Mouse (Mus musculus) liver, embryonic 16.5 days (tissue): ENCODE measurements around the gene Otos. TPM values are rescaled to one million over a fixed set of nuclear protein-coding genes. Genes with fewer than 3 reads are reported as not detected.

Experiments used
- ATAC-seq: fragments of 200-750 bp; cut with Nextera tagmentation; 2 replicates; pipeline ENCODE4 v1.8.0; 2017; ENCODE audit warnings: low read depth, mild to moderate bottlenecking, moderate number of reproducible peaks, moderate library complexity
- H3K27ac ChIP-seq: fragments of 300-500 bp; sonication (generic); 2 replicates; pipeline ENCODE4 v1.5.1; 2014; ENCODE audit warnings: mild to moderate bottlenecking, low read length
- H3K27me3 ChIP-seq: fragments of 300-500 bp; sonication (generic); 2 replicates; pipeline ENCODE4 v1.6.1; 2014; ENCODE audit warnings: low read depth, low read length, mixed read lengths; ENCODE audit not compliant: control insufficient read depth, insufficient read depth
- H3K36me3 ChIP-seq: fragments of 300-500 bp; sonication (generic); 2 replicates; pipeline ENCODE4 v1.6.1; 2014; ENCODE audit warnings: mild to moderate bottlenecking; ENCODE audit not compliant: control insufficient read depth, insufficient read depth
- H3K4me1 ChIP-seq: fragments of 300-500 bp; sonication (generic); 2 replicates; pipeline ENCODE4 v1.6.1; 2014; ENCODE audit warnings: low read depth, low read length, mixed read lengths; ENCODE audit not compliant: control insufficient read depth
- H3K4me2 ChIP-seq: fragments of 300-500 bp; sonication (generic); 2 replicates; pipeline ENCODE4 v1.6.1; 2014; ENCODE audit warnings: low read depth, low read length, mixed read lengths
- H3K4me3 ChIP-seq: fragments of 300-500 bp; sonication (generic); 2 replicates; pipeline ENCODE4 v1.5.1; 2014; ENCODE audit warnings: low read depth, mild to moderate bottlenecking, low read length
- H3K9ac ChIP-seq: fragments of 300-500 bp; sonication (generic); 2 replicates; pipeline ENCODE4 v1.6.1; 2014; ENCODE audit warnings: low read depth, low read length
- H3K9me3 ChIP-seq: fragments of 300-500 bp; sonication (generic); replicated peaks from 2 replicates; pipeline ENCODE4 v1.6.1; 2016; ENCODE audit warnings: low read length; ENCODE audit not compliant: control insufficient read depth
- WGBS: fragments of 180-500 bp; shearing (Covaris S2); extraction: QIAGEN DNeasy Blood & Tissue Kit; methylation state at CpG from one replicate; pipeline ENCODE4 v1.1.7; 2014; ENCODE audit not compliant: insufficient replicate concordance; 5-methylcytosine and 5-hydroxymethylcytosine counted together
- polyA plus RNA-seq: library from polyadenylated mRNA; unstranded; fragments of >200 nt; fragmentation: Nextera tagmentation; extraction: Ambion mirVana; gene quantifications from 2 replicates; pipeline ENCODE4 v1.2.1, GENCODE M21; 2015

Gene Otos
- 0.06 TPM in 1 of 2 replicates, not detected in the other for polyA plus RNA-seq

GRCm38 (mm10) chr1:92648673-92649072 lies at the start of gene Otos:
TSS of gene Otos (minus strand) at chr1:92648841.
- no peak within 1 kb of the TSS for H3K9ac ChIP-seq
- ATAC-seq: no peak
- no peak within 1 kb of the TSS for H3K4me3 ChIP-seq
- no peaks in the 10 kb centered on the region for H3K36me3 ChIP-seq
- H3K27me3 ChIP-seq: no peaks in the 10 kb centered on the region
- peaks cover 3% of the 10 kb centered on the region for H3K4me1 ChIP-seq
- 19% methylated on average over 8 of the region's 8 CpGs for WGBS
- no peak within 1 kb of the TSS for H3K27ac ChIP-seq
- peak within 1 kb of the TSS; percentile 41 for H3K4me2 ChIP-seq
- H3K9me3 ChIP-seq: no peaks in the 10 kb centered on the region

GRCm38 (mm10) chr1:92696848-92697247 lies 48.2 kb upstream of the Otos start:
- no peak overlapping the region for H3K4me3 ChIP-seq
- no peak overlapping the region for H3K9ac ChIP-seq
- H3K27ac ChIP-seq: no peak overlapping the region
- H3K4me2 ChIP-seq: no peak overlapping the region
- WGBS: 24% methylated on average over 4 of the region's 4 CpGs
- no peak for ATAC-seq
- H3K4me1 ChIP-seq: no peaks in the 10 kb centered on the region
- H3K9me3 ChIP-seq: no peaks in the 10 kb centered on the region
- no peaks in the 10 kb centered on the region for H3K27me3 ChIP-seq
- no peaks in the 10 kb centered on the region for H3K36me3 ChIP-seq

- Histone ChIP-seq H3K27ac (no peak overlapping the region), H3K9ac (no peak overlapping the region), H3K36me3 (no peaks in the 10 kb centered on the region), H3K4me3 (no peak overlapping the region), H3K4me2 (no peak overlapping the region), H3K27me3 (no peaks in the 10 kb centered on the region), H3K9me3 (no peaks in the 10 kb centered on the region), H3K4me1 (no peaks in the 10 kb centered on the region)
- no peak for ATAC-seq
- WGBS: 67% methylated on average over 5 of the region's 5 CpGs
These were observed 47.1 kb upstream of the Otos start for GRCm38 (mm10) chr1:92695751-92696150.

GRCm38 (mm10) chr1:92691166-92691844 lies 42.7 kb upstream of the Otos start:
- Histone ChIP-seq H3K36me3 (no peaks in the 10 kb centered on the region), H3K4me1 (no peaks in the 10 kb centered on the region), H3K27me3 (no peaks in the 10 kb centered on the region), H3K4me3 (no peak overlapping the region), H3K9me3 (no peaks in the 10 kb centered on the region), H3K9ac (no peak overlapping the region), H3K4me2 (no peak overlapping the region), H3K27ac (no peak overlapping the region)
- 49% methylated on average over 3 of the region's 3 CpGs for WGBS
- no peak for ATAC-seq

GRCm38 (mm10) chr1:92686994-92687393 lies 38.4 kb upstream of the Otos start:
- H3K4me1 ChIP-seq: no peaks in the 10 kb centered on the region
- H3K27me3 ChIP-seq: no peaks in the 10 kb centered on the region
- WGBS: 55% methylated on average over 8 of the region's 8 CpGs
- H3K4me3 ChIP-seq: no peak overlapping the region
- no peak overlapping the region for H3K4me2 ChIP-seq
- no peak overlapping the region for H3K9ac ChIP-seq
- no peaks in the 10 kb centered on the region for H3K9me3 ChIP-seq
- no peaks in the 10 kb centered on the region for H3K36me3 ChIP-seq
- ATAC-seq: no peak
- H3K27ac ChIP-seq: no peak overlapping the region

- H3K4me2 ChIP-seq: no peak overlapping the region
- WGBS: 65% methylated on average over 8 of the region's 8 CpGs
These were observed 34.5 kb upstream of the Otos start for GRCm38 (mm10) chr1:92683151-92683550.

GRCm38 (mm10) chr1:92680668-92681603 lies 32.3 kb upstream of the Otos start:
- 50% methylated on average over 16 of the region's 16 CpGs for WGBS
- no peak for ATAC-seq

More at GRCm38 (mm10) chr1:92683151-92683550, 34.5 kb upstream of the Otos start:
- Histone ChIP-seq H3K4me3 (no peak overlapping the region), H3K4me1 (no peaks in the 10 kb centered on the region), H3K9ac (no peak overlapping the region), H3K27me3 (no peaks in the 10 kb centered on the region), H3K27ac (no peak overlapping the region), H3K36me3 (no peaks in the 10 kb centered on the region), H3K9me3 (no peaks in the 10 kb centered on the region)
- no peak for ATAC-seq

GRCm38 (mm10) chr1:92678757-92679156 lies 30.1 kb upstream of the Otos start:
- Histone ChIP-seq H3K4me2 (no peak overlapping the region), H3K36me3 (no peaks in the 10 kb centered on the region), H3K4me1 (no peaks in the 10 kb centered on the region), H3K9me3 (no peaks in the 10 kb centered on the region), H3K4me3 (no peak overlapping the region), H3K27ac (no peak overlapping the region), H3K27me3 (no peaks in the 10 kb centered on the region), H3K9ac (no peak overlapping the region)
- 40% methylated on average over 5 of the region's 5 CpGs for WGBS
- ATAC-seq: no peak

More at GRCm38 (mm10) chr1:92680668-92681603, 32.3 kb upstream of the Otos start:
- no peak overlapping the region for H3K9ac ChIP-seq
- no peak overlapping the region for H3K4me3 ChIP-seq
- no peak overlapping the region for H3K4me2 ChIP-seq
- no peak overlapping the region for H3K27ac ChIP-seq
- no peaks in the 10 kb centered on the region for H3K4me1 ChIP-seq
- no peaks in the 10 kb centered on the region for H3K9me3 ChIP-seq
- no peaks in the 10 kb centered on the region for H3K27me3 ChIP-seq
- H3K36me3 ChIP-seq: no peaks in the 10 kb centered on the region

GRCm38 (mm10) chr1:92676676-92676975 lies 28.0 kb upstream of the Otos start:
- no peak for ATAC-seq
- H3K4me1 ChIP-seq: no peaks in the 10 kb centered on the region
- H3K36me3 ChIP-seq: no peaks in the 10 kb centered on the region
- H3K27ac ChIP-seq: no peak overlapping the region
- 51% methylated on average over 3 of the region's 3 CpGs for WGBS
- H3K9me3 ChIP-seq: no peaks in the 10 kb centered on the region
- H3K4me3 ChIP-seq: no peak overlapping the region
- H3K4me2 ChIP-seq: no peak overlapping the region
- H3K9ac ChIP-seq: no peak overlapping the region
- no peaks in the 10 kb centered on the region for H3K27me3 ChIP-seq
